Mouse (Mus musculus): ENCODE measurements at regions not wholly inside any gene's neighbourhood (a gene's known extent, or its start where the extent isn't known, plus 50 kb on each side); places are given as distances from the start of the nearest gene placed in this dataset.

- TF ChIP-seq POLR2A (IDR thresholded peaks at IDR 0.05; ENCODE audit: low read depth, low read length) (no peak), CTCF (conservative IDR thresholded peaks at IDR 0.05; ENCODE audit: insufficient read depth, insufficient read length, low read depth, low read length) (no peak)
Measured at GRCm38 (mm10) chr3:143947079-143947937, 257.7 kb downstream of the Lmo4 start.

Measured in kidney, adult 2 months (tissue).